Mouse (Mus musculus): ENCODE measurements around the gene Kcnj16.

DNA sequence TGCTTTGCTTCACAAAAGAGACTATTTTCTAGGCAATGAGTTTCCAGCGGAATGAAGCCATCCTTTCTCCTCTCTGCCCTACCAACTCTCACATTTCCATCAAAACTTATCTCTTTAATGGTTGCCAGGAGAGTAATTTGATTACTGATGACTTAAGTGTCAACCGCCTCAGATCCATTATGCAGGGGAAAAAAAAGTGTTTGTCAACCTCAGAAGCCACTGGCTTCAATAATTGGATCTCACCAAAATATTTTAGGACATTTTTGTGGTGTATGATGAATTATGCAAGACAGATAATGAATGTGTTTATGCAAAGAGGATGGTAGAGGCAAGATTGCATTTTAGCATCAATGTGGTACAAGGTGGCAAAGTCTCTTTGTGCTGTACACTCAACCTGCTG is 52.4 kb downstream of the Kcnj16 start:
- TF ChIP-seq GATA1 (IDR thresholded peaks at IDR 0.05; ENCODE audit: borderline replicate concordance, low read length) (no peak), FLI1 (IDR thresholded peaks at IDR 0.05; ENCODE audit: low read length) (no peak)
